Mouse (Mus musculus) testis, adult 2 months (tissue): ENCODE results near the gene F13a1.

Source experiments
- CTCF ChIP-seq: fragments of 200-500 bp; IDR thresholded peaks from 2 replicates; pipeline ENCODE4 v1.5.1; 2012; ENCODE audit warnings: low read depth, mild to moderate bottlenecking, inconsistent platforms, low read length, moderate library complexity; ENCODE audit not compliant: control insufficient read depth, insufficient read depth, insufficient replicate concordance
- POLR2A ChIP-seq: fragments of 200-500 bp; IDR thresholded peaks from 2 replicates; pipeline ENCODE4 v1.6.1; 2012; ENCODE audit warnings: low read depth, mild to moderate bottlenecking, inconsistent platforms, low read length, moderate library complexity; ENCODE audit not compliant: control insufficient read depth

DNA sequence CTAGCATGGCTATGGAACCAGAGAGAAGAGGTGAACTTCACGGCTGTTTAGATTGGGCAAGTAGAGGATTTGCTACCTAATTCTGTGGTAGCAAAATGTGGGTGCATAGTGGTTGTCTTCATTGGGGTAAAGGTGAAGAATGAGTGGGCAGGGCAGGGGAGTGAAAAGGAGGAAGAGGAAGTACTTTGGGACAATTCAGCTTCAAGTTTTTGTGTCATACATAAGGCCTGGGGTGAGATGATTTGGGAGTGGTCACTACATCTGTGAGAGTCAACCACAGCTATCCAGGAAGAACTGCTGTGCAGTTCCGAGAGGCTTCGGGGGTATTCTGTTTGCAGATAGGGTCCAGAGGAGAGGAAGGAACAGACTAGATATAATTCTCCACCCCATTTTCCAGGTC is 148.4 kb downstream of the F13a1 start:
- TF ChIP-seq CTCF (no peak), POLR2A (no peak)
